Mouse (Mus musculus): ENCODE data around the gene Ube2o. TPM values are rescaled to one million over a fixed set of nuclear protein-coding genes. Genes with fewer than 3 reads are reported as not detected.

Ube2o gene
- total and polyA plus RNA-seq, 3 experiments: 6.3 to 41.7 (median 20.1) TPM

DNA sequence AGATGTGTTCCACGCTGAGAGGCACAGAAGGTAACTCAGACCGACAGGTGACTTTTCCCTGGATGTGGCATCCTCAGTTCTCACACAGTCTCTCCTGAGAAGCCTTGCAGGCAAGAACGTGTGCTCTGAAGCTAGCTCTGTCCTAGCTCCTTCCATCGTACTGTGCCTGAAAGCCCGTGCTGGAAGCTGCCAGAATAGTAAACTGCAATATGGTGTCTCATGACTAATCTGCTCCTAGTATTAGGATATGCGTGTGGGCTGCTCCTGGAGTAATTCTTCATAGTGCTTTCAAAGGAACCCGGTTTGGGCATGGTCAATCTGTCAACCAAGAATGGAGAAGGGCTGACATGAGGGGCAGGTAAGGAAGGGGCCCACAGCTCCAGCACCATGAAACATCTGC lies 10.4 kb downstream of the Ube2o start:
- no peaks in the 10 kb centered on the region for H3K9me3 ChIP-seq (replicated peaks)
- DNase-seq (ENCODE audit: low spot score): no peak
- no peak overlapping the region for H3K4me3 ChIP-seq (ENCODE audit: low read depth, low read length)
- peaks cover 77% of the 10 kb centered on the region for H3K4me1 ChIP-seq (ENCODE audit: insufficient read depth, low read depth, low read length)
- no peak for TF ChIP-seq TAL1 (conservative IDR thresholded peaks at IDR 0.05; ENCODE audit: low read depth, low read length)
- H3K36me3 ChIP-seq (replicated peaks): peaks cover 34% of the 10 kb centered on the region
- ATAC-seq (ENCODE audit: extremely low read depth, insufficient number of reproducible peaks, low FRiP score, poor library complexity, severe bottlenecking): no peak
- no peaks in the 10 kb centered on the region for H3K27me3 ChIP-seq (ENCODE audit: insufficient read depth, low read length)

DNA sequence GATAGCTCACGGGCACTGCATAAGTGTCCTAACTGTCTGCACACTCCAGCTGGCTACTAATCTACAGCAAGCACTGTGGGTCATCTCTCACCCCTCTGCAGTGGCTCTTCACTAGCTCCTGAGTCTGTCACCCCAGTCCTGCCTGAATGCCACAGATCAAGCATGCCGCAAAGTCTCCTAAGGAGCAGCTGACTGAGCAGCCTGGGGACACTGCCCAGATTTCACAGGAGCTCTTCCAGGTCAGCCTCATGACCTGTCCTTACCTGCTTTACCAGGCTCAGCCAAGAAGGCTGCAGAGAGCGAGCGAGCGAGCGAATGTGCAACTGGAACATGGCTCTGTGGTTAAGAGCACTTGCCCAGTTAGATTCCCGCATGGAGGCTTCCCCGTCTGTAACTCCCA lies 13.7 kb downstream of the Ube2o start:
- Histone ChIP-seq H3K9me3 (replicated peaks) (no peaks in the 10 kb centered on the region), H3K4me3 (ENCODE audit: low read depth, low read length) (no peak overlapping the region), H3K36me3 (replicated peaks) (peaks cover 35% of the 10 kb centered on the region), H3K4me1 (ENCODE audit: insufficient read depth, low read depth, low read length) (peaks cover 51% of the 10 kb centered on the region), H3K27me3 (ENCODE audit: insufficient read depth, low read length) (no peaks in the 10 kb centered on the region)
- ATAC-seq (ENCODE audit: extremely low read depth, insufficient number of reproducible peaks, low FRiP score, poor library complexity, severe bottlenecking): no peak
- TF ChIP-seq TAL1 (conservative IDR thresholded peaks at IDR 0.05; ENCODE audit: low read depth, low read length) (no peak), GATA1 (IDR thresholded peaks at IDR 0.05; ENCODE audit: borderline replicate concordance, low read length) (no peak)
- DNase-seq (ENCODE audit: low spot score): no peak

DNA sequence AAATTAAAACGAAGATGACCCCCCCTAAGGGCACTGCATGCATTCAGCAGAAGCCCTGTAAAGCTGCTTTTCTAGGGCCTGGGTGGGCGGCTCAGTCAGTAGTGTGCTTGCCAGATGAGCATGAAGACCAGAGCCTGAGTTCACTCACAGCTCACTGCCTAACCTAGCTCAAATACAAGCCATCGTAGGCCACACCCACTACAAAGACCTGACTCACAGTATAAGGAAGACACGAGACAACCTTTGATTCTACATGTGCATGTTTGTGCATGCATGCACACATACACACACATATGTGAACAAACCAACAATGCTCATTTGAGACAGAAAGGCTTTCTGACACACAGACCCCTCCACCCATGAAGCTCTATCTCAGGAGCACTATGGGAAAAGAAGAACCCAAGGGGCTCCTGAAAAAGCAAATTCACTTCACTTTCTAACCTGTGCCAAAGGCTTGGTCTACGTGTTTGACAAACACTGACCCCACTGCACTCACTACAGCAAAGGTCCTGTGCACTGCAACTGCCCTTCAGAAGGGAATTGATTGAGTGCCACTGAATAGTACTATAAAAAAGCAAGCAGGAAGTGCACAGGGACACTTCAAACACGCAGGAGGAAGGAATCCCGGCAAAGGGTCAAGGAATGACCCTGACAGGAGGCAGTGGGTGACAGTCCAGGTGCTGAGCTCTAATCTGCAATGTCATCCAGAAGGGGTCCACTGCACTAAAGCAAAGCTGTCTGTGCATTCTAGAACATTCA lies 15.8 kb downstream of the Ube2o start:
- Histone ChIP-seq H3K9me3 (replicated peaks) (no peaks in the 10 kb centered on the region), H3K4me3 (ENCODE audit: low read depth, low read length) (no peak overlapping the region), H3K4me1 (ENCODE audit: insufficient read depth, low read depth, low read length) (peaks cover 31% of the 10 kb centered on the region), H3K27me3 (ENCODE audit: insufficient read depth, low read length) (no peaks in the 10 kb centered on the region), H3K36me3 (replicated peaks) (peaks cover 27% of the 10 kb centered on the region)
- TF ChIP-seq GATA2 (IDR thresholded peaks at IDR 0.05; ENCODE audit: borderline replicate concordance, low read depth, low read length) (no peak), POLR2AphosphoS5 (IDR thresholded peaks at IDR 0.05; ENCODE audit: insufficient replicate concordance, low read depth, low read length) (no peak), TAL1 (conservative IDR thresholded peaks at IDR 0.05; ENCODE audit: low read depth, low read length) (no peak), GATA1 (IDR thresholded peaks at IDR 0.05; ENCODE audit: borderline replicate concordance, low read length) (no peak), CTCF (IDR thresholded peaks at IDR 0.05; ENCODE audit: low read depth, low read length) (no peak)
- DNase-seq (ENCODE audit: low spot score) (no peak), ATAC-seq (ENCODE audit: extremely low read depth, insufficient number of reproducible peaks, low FRiP score, poor library complexity, severe bottlenecking) (no peak)

DNA sequence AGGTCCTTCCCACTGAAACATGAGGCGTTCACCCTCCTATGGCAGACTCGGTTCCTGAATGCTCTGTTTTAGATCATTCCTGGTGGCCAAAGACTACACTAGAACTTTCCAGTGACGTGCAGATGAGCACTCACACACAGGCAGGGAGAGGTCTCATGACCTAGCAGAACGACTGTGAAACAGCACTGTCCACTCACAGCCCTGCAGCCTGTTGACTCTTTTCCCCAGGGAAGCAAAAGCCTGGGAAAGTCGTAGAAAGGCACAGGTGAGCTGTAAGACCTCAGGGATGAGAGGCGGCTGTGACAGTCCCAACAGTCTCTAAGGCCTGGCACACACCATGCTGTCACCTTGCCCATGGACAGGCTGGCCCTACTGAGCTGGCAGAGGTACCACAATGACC lies 24.9 kb downstream of the Ube2o start:
- peaks cover 37% of the 10 kb centered on the region for H3K36me3 ChIP-seq (replicated peaks)
- TF ChIP-seq GATA1 (IDR thresholded peaks at IDR 0.05; ENCODE audit: borderline replicate concordance, low read length) (no peak), GATA2 (IDR thresholded peaks at IDR 0.05; ENCODE audit: borderline replicate concordance, low read depth, low read length) (no peak)
- no peaks in the 10 kb centered on the region for H3K9me3 ChIP-seq (replicated peaks)
- peaks cover 29% of the 10 kb centered on the region for H3K4me1 ChIP-seq (ENCODE audit: insufficient read depth, low read depth, low read length)
- ATAC-seq (ENCODE audit: extremely low read depth, insufficient number of reproducible peaks, low FRiP score, poor library complexity, severe bottlenecking) (no peak), DNase-seq (ENCODE audit: low spot score) (no peak)
- H3K4me3 ChIP-seq (ENCODE audit: low read depth, low read length): no peak overlapping the region
- no peaks in the 10 kb centered on the region for H3K27me3 ChIP-seq (ENCODE audit: insufficient read depth, low read length)

DNA sequence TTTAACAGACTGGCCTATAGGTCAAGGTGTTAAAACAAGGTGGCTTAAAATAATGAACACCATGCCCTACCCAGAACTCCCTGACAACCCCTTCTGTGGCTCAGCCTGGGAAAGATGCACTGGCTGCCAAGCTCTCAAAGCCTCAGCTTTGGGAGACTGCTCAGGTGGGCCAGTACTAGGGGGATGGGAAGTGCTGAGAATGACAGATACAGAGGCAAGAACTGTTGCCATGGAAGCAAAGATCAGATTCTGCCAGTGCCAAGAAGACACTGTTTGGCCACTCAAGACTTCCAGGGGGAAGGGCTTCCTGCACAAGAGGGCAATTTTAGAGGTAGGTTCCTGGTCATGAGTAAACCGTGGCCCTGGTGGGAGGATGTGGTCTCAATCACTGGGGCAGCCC lies 25.7 kb downstream of the Ube2o start:
- peaks cover 36% of the 10 kb centered on the region for H3K4me1 ChIP-seq (ENCODE audit: insufficient read depth, low read depth, low read length)

DNA sequence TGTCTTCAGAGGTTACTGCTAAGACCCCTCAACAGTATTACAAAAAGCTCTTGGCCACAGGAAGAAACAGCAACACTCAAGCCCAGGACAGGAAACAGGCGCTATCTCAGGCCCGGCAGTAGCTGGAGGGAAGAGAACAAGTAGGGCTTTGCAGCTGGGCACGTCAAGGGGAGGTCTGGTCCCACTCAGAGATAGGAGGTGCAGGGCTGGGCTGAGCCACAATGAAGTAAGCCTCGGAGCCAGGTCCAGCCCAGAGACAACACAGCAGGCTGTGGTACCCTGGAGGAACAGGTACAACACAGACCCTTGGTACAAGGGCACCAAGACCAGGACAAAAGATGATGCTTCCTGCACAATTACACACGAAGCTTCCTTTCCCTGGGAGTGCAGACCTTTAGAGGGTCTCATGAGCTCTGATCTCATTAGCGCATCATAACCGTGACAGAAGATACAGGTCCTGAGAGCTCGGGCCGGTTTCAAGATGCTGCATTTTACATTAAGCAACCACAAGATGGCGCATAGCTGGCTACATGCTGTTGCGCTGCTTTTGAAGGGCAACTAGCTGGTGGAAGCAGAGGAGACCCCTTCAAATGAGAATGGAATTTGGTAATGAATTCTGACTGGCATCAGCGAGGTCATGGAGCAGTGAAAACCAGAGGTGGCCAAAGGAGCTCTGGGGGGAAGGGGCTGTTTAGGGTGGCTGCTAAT lies 26.9 kb downstream of the Ube2o start:
- no peaks in the 10 kb centered on the region for H3K27me3 ChIP-seq (ENCODE audit: insufficient read depth, low read length)
- peaks cover 48% of the 10 kb centered on the region for H3K4me1 ChIP-seq (ENCODE audit: insufficient read depth, low read depth, low read length)
- ATAC-seq (ENCODE audit: extremely low read depth, insufficient number of reproducible peaks, low FRiP score, poor library complexity, severe bottlenecking): no peak
- H3K36me3 ChIP-seq (replicated peaks): peaks cover 32% of the 10 kb centered on the region
- no peak for TF ChIP-seq TAL1 (conservative IDR thresholded peaks at IDR 0.05; ENCODE audit: low read depth, low read length)
- no peak for TF ChIP-seq GATA1 (IDR thresholded peaks at IDR 0.05; ENCODE audit: borderline replicate concordance, low read length)
- peak; percentile 32; the same call in 1 of the 2 replicates for TF ChIP-seq CTCF (IDR thresholded peaks at IDR 0.05; ENCODE audit: low read depth, low read length)
- no peak for TF ChIP-seq POLR2AphosphoS5 (IDR thresholded peaks at IDR 0.05; ENCODE audit: insufficient replicate concordance, low read depth, low read length)
- no peak overlapping the region for H3K4me3 ChIP-seq (ENCODE audit: low read depth, low read length)
- no peaks in the 10 kb centered on the region for H3K9me3 ChIP-seq (replicated peaks)
- DNase-seq (ENCODE audit: low spot score): no peak

More for the DNA sequence above, 25.7 kb downstream of the Ube2o start:
- TF ChIP-seq CTCF (IDR thresholded peaks at IDR 0.05; ENCODE audit: low read depth, low read length) (no peak), GATA1 (IDR thresholded peaks at IDR 0.05; ENCODE audit: borderline replicate concordance, low read length) (no peak), TAL1 (conservative IDR thresholded peaks at IDR 0.05; ENCODE audit: low read depth, low read length) (no peak), POLR2AphosphoS5 (IDR thresholded peaks at IDR 0.05; ENCODE audit: insufficient replicate concordance, low read depth, low read length) (no peak), GATA2 (IDR thresholded peaks at IDR 0.05; ENCODE audit: borderline replicate concordance, low read depth, low read length) (no peak)
- no peak for DNase-seq (ENCODE audit: low spot score)
- H3K27me3 ChIP-seq (ENCODE audit: insufficient read depth, low read length): no peaks in the 10 kb centered on the region
- no peaks in the 10 kb centered on the region for H3K9me3 ChIP-seq (replicated peaks)
- H3K36me3 ChIP-seq (replicated peaks): peaks cover 37% of the 10 kb centered on the region
- ATAC-seq (ENCODE audit: extremely low read depth, insufficient number of reproducible peaks, low FRiP score, poor library complexity, severe bottlenecking): no peak
- no peak overlapping the region for H3K4me3 ChIP-seq (ENCODE audit: low read depth, low read length)

Data from G1E (cell line).